Mouse (Mus musculus) frontal cortex, postnatal 10 days (tissue): ENCODE data around the gene Numbl.
A peak's percentile ranks its signal among the peaks of the same experiment; 100 is the strongest.

Experiments
- DNase-seq, 2 experiments: peaks; one replicate each; pipeline ENCODE4 v3.0.0; 2022; ENCODE audit warnings: low spot score in 2 of 2, mixed read lengths in 1 of 2

Numbl gene

GRCm38 (mm10) chr7:27324928-27325327, 66.7 kb downstream of the Numbl start:
- no peak for DNase-seq

GRCm38 (mm10) chr7:27325697-27326096, 67.5 kb downstream of the Numbl start:
- DNase-seq: no peak

- no peak for DNase-seq
Observed at GRCm38 (mm10) chr7:27326101-27326880, 68.1 kb downstream of the Numbl start.

DNA sequence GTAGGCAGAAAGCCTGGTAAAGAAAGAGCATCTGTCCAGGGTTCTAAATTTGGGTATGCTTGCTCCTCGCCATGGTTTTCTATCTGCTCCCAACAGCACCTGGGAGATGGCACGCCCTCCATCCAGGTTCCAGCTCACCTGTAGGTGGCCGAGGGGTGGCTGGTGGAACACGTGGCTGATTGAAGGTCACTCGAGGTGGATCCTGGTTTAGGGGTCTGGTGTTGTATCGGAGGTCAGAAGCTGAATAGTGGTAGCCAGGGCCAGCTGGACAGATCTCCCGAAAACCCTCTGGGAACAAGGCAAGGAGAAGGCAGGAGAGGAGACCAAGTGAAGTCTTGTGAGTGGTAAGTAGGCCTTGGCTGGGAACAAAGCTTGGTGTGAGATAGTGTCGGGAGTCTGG, 69.3 kb downstream of the Numbl start:
- no peak for DNase-seq

- no peak for DNase-seq
Observed at GRCm38 (mm10) chr7:27328161-27328560, 69.9 kb downstream of the Numbl start.

DNA sequence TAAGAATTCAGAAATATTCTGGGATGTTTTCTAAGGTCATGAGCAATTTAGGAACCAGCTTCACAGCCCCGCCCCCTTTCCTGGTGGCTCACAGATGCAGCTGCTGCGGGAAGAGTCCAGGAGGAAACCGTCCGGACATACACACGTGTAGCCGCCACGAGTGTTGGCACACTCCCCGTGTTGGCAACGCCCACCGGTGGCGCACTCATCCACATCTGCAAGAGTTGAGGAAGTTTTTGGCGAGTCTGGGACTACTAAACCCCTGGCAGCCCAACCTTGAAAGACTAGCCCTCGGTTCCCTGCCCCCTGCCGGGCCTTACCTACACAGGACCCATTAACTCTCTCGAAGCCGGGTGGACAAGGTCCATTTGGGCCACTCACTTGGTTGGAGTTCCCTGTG, 70.4 kb downstream of the Numbl start:
- DNase-seq: no peak

GRCm38 (mm10) chr7:27329326-27329947, 71.2 kb downstream of the Numbl start:
- DNase-seq: peak in 1 of 2 experiments; percentile 78

- no peak for DNase-seq
Observed at GRCm38 (mm10) chr7:27329981-27330380, 71.7 kb downstream of the Numbl start.

- peak; percentile 57 to 71 for DNase-seq
Observed at GRCm38 (mm10) chr7:27330709-27331540, 72.7 kb downstream of the Numbl start.

- DNase-seq: no peak
Observed at GRCm38 (mm10) chr7:27331541-27331851, 73.3 kb downstream of the Numbl start.
